Mouse (Mus musculus) liver, embryonic 14.5 days (tissue): Measurements from ENCODE around the gene Cox20.

Source experiments
- CTCF ChIP-seq: IDR thresholded peaks from 2 replicates; pipeline ENCODE4 v1.5.1; 2016; ENCODE audit warnings: antibody characterized with exemption, low read depth, control low read depth
- EP300 ChIP-seq: IDR thresholded peaks from 2 replicates; pipeline ENCODE4 v1.6.1; 2016; ENCODE audit warnings: antibody characterized with exemption, low read depth

GRCm38 (mm10) chr1:178368121-178368520 is 49.2 kb downstream of the Cox20 start:
- TF ChIP-seq CTCF (no peak), EP300 (no peak)
